Mouse (Mus musculus): ENCODE data around the gene Prl2c1. TPM values are rescaled to one million over a fixed set of nuclear protein-coding genes. Genes with fewer than 3 reads are reported as not detected.

Gene Prl2c1
- not detected in 2 replicates for polyA plus RNA-seq (2012; rRNA removed; ENCODE audit: low replicate concordance)

DNA sequence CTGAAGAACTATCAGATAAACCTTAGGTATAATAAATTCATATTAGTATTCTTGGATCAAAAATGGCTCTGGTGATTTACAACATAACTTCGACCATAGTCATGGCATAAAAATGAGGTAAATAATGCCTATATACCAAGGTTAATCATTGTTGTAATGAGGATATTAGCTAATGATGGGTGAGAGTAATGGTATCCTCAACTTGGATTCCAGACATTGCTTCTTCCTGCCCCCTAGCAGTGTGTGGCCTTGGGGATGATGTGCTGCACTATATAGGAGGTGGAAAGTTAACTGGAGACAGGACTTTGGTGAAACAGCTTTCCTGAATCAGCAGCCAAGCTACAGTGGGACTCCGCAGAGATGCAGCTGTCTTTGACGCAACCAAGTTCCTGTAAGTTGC is at the start of gene Prl2c1:
TSS of gene Prl2c1 (plus strand) at position 301 of the 400 bp plus-strand sequence.

DNA sequence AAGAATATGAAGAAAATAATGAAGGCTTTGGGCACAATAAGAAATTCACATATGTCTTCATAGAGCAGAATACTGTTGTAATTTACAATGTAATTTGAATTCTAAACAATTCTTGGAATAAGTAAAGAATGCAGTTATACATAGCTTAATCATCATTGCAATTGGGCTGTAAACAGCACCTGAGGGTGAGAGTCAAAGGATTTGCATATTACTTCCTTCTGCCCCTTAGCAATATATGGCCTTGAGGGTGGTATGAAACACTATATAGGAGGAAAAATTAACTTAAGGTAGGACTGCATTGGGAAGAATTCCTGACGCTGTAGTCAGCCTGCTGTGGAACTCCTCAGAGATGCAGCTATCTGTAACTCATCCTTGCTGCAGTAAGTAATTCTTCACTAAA is 47.8 kb upstream of the Prl2c1 start, which contains the start of gene Prl2a1:
TSS of gene Prl2a1 (plus strand) at position 301 of the 400 bp plus-strand sequence.

Other genes with a start within 250 kb of the Prl2c1 start
- gene Prl7b1, start 238.8 kb upstream of the Prl2c1 start, polyA plus RNA-seq (2012; rRNA removed; ENCODE audit: low replicate concordance) = not detected in 2 replicates
- gene Prl7a1, start 206.8 kb upstream of the Prl2c1 start, polyA plus RNA-seq (2012; rRNA removed; ENCODE audit: low replicate concordance) = not detected in 2 replicates
- gene Prl7a2, start 181.3 kb upstream of the Prl2c1 start, polyA plus RNA-seq (2012; rRNA removed; ENCODE audit: low replicate concordance) = not detected in 2 replicates
- not detected in 2 replicates for gene Prl7d1, start 132.6 kb upstream of the Prl2c1 start, polyA plus RNA-seq (2012; rRNA removed; ENCODE audit: low replicate concordance)
- not detected in 2 replicates for gene Prl7c1, start 68.5 kb upstream of the Prl2c1 start, polyA plus RNA-seq (2012; rRNA removed; ENCODE audit: low replicate concordance)
- gene Prl2a1, start 47.7 kb upstream of the Prl2c1 start, polyA plus RNA-seq (2012; rRNA removed; ENCODE audit: low replicate concordance) = not detected in 2 replicates
- gene Prl4a1, start 166.9 kb downstream of the Prl2c1 start, polyA plus RNA-seq (2012; rRNA removed; ENCODE audit: low replicate concordance) = not detected in 2 replicates